Mouse (Mus musculus): ENCODE data around the gene Zfp622.
"Not testable (repeated sequence)": the region's sequence is repeated elsewhere in the genome, so short reads cannot be mapped to it uniquely, and the experiment has no call there.

The Zfp622 gene

GRCm38 (mm10) chr15:25971596-25971995 is 12.6 kb upstream of the Zfp622 start:
- DNase-seq (ENCODE audit: low spot score in 2 of 2) = no peak

DNA sequence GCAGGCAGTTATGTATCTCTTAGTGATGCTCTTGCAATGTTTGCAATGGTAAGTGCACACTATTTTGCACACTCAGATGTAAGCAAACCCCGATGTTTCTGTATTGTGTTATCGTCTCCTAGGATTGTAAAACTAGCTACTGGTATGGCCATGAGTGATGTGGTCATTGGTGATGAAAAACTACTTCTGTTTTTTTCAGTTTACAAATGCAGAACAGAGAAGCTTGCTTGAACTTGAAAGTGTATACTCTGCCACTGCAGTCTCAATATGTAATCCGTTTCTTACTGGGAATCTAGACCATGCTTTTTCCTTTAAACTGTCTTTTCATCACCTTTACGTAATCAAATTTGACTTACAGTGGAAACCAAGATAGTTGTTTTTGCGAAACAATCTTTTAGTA is 11.4 kb upstream of the Zfp622 start:
- no peak for DNase-seq (ENCODE audit: low spot score in 2 of 2)

DNA sequence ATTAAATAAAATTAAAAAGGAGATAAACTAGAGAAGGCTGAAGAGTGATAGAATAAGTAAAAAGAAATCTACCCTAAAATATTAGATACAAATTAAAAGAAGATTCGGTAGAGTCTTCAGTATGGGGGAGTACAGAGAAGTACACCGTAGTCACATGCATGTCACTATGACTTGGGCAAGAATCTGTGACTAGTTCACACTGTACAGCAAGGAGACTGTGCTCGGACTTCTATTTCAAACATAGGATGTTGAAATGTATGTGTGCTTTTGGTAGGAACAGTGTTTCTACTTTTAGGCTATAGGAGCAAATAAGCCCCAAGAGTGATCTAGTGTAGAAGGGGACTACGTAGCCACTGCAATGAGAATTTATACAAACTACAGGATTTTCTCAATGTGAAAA is 9.8 kb upstream of the Zfp622 start:
- DNase-seq (ENCODE audit: low spot score in 2 of 2) = no peak

DNA sequence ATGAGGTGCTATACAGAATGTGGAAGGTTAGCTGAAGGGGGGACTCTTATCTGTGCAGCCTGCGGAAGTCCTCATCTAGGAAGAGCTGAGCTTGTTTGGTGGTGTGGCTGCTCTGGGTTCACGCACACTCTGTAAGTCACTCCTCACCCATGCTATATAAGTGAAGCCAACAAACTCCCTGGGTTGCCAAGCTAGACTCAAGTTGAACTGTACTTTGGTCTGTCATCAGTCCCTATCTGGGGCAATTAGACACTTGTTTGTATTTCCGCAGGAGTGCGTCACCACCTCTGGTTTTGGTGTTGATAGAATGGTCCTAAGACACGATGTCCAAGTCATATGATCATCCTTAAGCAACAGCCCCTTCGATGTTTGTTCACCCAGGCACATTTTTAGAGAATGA is 8.4 kb upstream of the Zfp622 start:
- no peak for DNase-seq (ENCODE audit: low spot score in 2 of 2)

DNA sequence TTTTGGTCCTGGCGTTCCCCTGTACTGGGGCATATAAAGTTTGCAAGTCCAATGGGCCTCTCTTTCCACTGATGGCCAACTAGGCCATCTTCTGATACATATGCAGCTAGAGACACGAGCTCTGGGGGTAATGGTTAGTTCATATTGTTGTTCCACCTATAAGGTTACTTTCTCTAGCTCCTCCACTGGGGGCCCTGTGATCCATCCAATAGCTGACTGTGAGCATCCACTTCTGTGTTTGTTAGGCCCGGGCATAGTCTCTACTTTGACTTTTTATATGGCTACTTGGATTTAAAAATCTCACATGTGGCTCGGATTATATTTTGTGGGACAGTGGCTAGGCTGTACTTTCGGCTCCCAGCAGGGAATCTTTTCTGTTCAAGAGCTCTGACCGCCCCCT is 552 bp upstream of the Zfp622 start:
- not testable (repeated sequence) for DNase-seq (ENCODE audit: low spot score in 2 of 2)

GRCm38 (mm10) chr15:25984734-25985492 is 747 bp downstream of the Zfp622 start:
- DNase-seq (ENCODE audit: low spot score in 2 of 2) = no peak

GRCm38 (mm10) chr15:25992992-25993727 is 9.0 kb downstream of the Zfp622 start:
- DNase-seq (ENCODE audit: low spot score in 2 of 2) = peak in 1 of 2 experiments; percentile 40

DNA sequence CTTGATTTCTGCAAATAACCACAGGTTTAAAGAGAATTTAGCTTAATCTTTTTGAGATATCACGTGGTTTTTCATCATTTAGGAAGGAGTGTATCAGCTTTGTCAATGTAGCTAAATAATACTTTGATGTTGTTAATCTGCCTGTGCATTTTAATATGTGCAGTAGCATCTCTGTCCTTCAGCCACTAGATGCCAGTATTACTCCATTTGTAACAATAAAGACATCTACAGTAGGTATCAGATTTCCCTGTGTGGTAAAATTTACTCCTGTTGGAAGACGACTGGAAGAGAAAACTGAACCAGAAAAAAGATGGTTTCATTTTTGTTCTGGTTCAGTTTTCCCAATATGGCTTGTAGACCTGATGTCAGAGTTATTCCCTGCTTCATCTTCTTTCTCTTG is 11.4 kb downstream of the Zfp622 start:
- DNase-seq (ENCODE audit: low spot score in 2 of 2) = no peak

GRCm38 (mm10) chr15:25999545-25999944 is 15.4 kb downstream of the Zfp622 start:
- not testable (repeated sequence) for DNase-seq (ENCODE audit: low spot score in 2 of 2)

DNA sequence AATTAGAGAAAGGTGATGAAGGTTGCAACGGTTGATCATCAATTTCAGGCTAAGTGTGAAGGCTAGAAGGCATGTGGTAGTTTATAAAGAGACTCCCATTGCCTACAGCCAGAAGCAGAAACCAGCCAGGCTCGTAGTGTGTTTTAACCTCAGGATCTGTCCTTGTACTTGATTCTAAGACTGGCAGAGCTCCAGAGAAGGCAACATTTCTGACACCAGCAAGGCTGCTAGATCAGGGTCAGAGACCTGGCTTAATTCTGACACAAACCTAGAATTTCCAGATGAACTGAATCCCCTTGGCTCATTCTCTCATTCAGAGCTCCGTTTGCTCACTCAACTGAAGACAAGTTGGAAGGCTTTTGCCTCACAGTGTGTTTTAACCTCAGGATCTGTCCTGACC is 24.5 kb downstream of the Zfp622 start:
- no peak for DNase-seq (ENCODE audit: low spot score in 2 of 2)

GRCm38 (mm10) chr15:26012891-26013290 is 28.7 kb downstream of the Zfp622 start:
- DNase-seq (ENCODE audit: low spot score in 2 of 2) = no peak

DNA sequence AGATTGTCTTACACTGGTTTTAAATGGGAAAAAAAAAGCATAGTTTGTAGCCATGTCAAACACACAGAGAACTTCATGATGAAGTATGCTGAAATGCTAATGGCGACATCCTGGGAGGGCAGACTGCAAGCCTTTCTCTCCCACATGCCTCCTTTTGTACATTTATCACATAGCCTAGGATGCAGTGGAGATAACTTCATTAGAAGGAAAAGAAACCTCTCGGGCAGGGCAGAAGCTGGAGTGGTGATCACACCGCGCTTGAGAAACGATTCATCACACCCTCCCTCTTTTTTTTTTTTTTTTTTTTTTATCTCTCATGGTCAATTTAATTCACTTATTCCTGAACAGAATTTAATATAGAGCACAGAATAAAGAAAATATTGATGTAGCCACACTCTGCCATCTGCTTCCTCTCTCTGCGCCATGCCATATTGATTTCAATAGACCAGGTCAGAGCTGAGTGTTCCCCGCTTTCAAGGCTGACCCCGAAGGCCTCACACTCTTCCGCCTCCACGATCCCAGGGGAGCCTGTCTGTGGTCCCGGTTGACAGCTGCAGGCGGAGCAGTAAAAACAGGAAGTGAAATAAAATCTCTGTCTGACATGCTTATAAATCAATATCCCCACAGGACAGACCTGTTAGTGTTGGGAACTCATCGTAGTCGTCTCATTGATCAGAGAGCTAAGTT is 32.0 kb downstream of the Zfp622 start:
- DNase-seq (ENCODE audit: low spot score in 2 of 2) = no peak

GRCm38 (mm10) chr15:26021721-26022120 is 37.6 kb downstream of the Zfp622 start:
- no peak for DNase-seq (ENCODE audit: low spot score in 2 of 2)

DNA sequence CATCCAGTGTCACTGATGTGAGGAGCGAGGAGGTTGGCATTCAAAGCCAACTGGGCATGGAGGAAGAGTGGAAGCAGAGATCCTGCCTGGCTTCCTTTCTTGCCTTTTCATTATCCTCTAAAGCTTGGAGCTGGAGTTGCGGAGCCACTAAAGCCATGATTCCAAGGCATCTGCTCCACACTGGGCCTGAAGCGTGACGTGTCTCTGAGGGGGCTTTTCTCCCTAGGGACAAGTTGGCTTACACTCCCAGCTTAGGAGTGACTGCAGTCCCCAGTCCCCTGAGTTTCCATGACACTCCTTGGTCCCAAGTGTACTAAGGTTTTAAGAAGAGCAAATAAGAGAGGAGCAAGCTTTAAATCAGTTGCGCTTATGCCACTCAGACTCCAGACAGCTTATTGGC is 38.5 kb downstream of the Zfp622 start:
- no peak for DNase-seq (ENCODE audit: low spot score in 2 of 2)

- DNase-seq (ENCODE audit: low spot score in 2 of 2) = no peak
Observed at GRCm38 (mm10) chr15:26031692-26032091, 47.5 kb downstream of the Zfp622 start.

DNA sequence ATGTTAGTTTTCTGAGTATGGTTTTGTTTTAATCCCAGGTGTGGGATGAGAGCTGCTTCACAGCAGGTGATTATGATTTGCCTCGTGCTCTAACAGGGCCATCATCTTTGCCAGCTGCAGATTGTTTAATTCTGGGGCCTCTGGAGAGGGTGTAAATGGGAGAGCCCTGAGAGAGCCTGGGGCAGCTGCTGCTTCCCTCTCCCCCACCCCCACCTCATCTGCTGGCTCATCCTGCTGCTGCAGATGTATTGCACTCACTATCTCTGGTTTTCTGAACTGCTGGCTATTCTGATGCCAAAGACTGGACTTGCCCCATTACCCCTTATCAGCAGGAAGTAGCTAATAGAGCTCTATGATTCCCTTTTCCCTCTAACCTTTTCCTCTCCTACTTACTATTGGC is 56.4 kb downstream of the Zfp622 start:
- DNase-seq (ENCODE audit: low spot score in 2 of 2) = no peak

GRCm38 (mm10) chr15:26041196-26041947 is 57.2 kb downstream of the Zfp622 start:
- no peak for DNase-seq (ENCODE audit: low spot score in 2 of 2)

Data from frontal cortex, postnatal 14 days (tissue).